Mouse (Mus musculus) adrenal gland, postnatal 14 days (tissue): ENCODE data around the gene Nr0b2. TPM values are rescaled to one million over a fixed set of nuclear protein-coding genes. Genes with fewer than 3 reads are reported as not detected.
"Not testable (repeated sequence)": the region's sequence is repeated elsewhere in the genome, so short reads cannot be mapped to it uniquely, and the experiment has no call there.

Experiments
- DNase-seq: peaks from one replicate; pipeline ENCODE4 v3.0.0; 2021; ENCODE audit warnings: mixed read lengths
- long read RNA-seq, 2 experiments: library from polyadenylated mRNA; stranded (forward); transcript quantifications; one replicate each; pipeline ENCODE4 v2.0.0; 2021
- total RNA-seq: library from RNA; stranded (reverse); gene quantifications from 2 replicates; pipeline ENCODE4 v1.2.3, GENCODE M21; 2021

Gene Nr0b2
- total RNA-seq, result 32.6 and 34.2 TPM in 2 replicates
- long read RNA-seq, experiment 1, transcript Nr0b2-201 (2 exons, 1,132 nt), result major isoform, 71 of 78 reads
- long read RNA-seq, experiment 1, partial matches to known transcripts, result 4 of 78 reads
- long read RNA-seq, experiment 1, other reads (novel, unspliced or antisense), result 3 of 78 reads
- long read RNA-seq, experiment 2, transcript Nr0b2-201 (2 exons, 1,132 nt), result major isoform, 50 of 63 reads
- long read RNA-seq, experiment 2, partial matches to known transcripts, result 0 of 63 reads
- long read RNA-seq, experiment 2, other reads (novel, unspliced or antisense), result 13 of 63 reads

DNA sequence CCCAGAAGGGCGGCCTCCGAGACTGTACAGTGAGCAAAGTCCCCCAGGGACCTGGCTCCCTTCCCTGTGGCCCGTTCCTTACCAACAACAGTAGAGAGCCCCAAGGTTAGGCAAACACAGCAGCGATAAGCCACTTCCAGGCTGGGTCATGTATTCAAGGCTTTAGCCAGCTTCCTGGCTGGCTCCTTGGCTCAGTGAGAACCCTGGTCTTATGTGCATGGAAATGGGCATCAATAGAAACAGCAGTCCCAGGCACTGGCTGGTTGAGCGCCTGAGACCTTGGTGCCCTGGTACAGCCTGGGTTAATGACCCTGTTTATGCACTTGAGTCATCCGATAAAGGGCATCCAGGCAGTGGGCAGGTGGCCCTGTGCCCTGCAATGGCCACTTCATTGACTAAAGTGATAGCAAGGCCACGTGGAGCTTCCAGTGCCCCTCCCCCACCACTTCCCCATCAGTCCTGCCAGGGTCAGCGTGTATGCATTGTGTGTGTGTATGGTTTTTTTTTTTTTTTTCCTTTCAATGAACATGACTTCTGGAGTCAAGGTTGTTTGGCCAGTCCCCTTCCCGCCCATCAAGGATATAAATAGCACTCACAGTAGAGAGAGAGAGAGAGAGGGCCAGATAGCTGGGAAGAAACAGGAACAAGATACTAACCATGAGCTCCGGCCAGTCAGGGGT lies at the start of gene Nr0b2:
Gene Nr0b2, plus strand, starts transcription at position 609 of the 680 bp plus-strand sequence.
- DNase-seq, result peak; percentile 85

DNA sequence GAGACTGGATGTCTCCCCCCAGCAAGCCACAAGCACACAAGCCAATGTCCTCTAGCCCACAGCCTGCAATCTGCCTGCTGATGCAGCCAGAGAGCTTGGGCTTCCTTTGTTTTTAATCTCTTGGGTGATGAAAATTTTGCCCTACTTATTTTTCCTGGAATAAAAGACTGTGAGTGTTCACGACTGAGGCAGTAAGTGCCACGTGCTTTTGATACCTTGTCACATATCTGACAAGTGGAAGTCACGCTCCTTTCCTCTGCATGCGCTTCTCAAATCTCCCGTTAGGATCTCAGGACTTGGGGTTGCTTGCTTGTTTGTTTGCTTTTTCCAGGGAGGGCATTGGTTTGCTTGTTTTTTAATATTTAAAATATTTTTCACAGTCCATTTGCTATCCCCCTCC lies 48.9 kb upstream of the Nr0b2 start:
- no peak for DNase-seq

DNA sequence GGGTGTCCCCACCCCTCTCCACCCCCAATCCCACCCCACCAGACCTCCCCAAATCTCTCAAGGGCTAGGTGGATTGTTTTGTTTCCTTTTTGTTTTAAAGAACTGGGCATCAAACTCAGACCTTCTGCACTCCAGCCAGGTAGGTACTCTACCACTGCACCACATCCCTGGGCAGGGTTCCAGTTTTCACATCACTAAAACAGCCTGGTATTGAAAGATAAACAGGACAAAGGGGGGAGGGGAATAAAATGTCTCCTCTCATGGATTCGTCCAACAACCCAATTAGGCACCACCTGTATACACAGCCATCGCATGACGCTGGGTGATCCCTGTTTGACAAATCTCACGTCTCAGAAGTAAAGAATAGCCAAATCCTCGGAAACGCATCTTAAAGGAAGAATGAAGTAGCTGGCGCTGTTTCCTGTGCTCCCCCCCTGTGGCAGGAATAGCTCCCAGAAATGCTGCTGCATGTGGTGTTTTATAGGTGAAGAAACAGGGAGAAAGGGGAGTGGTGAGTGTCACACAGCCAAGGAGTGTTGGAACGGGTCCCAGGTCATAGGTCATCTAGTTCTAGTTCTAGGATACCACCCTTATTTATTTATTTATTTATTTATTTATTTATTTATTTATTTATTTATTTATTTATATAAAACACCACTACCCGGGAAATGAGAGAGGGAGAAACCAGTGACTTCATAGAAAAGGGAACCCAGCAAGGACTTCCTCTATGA lies 48.3 kb upstream of the Nr0b2 start:
- DNase-seq, result no peak

DNA sequence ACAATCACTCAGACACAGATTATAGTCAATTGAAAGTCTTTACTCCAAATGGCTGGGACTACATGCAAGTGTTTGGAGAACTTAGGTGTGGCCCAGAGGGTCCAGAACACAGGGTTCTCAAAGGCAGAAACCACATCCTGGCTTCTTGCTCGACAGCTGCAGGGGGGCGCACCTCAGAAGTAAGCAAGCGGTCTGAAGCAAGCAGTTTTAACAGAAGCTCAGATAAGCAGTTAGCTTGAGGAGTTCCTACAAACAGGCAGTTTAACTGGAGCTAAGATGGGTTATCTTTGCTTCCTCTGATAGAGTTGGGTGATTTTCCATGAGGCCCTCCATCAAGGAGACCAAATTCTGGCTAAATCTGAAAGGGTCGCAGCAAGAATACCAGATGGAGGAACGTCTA lies 46.6 kb upstream of the Nr0b2 start:
- DNase-seq, result no peak

DNA sequence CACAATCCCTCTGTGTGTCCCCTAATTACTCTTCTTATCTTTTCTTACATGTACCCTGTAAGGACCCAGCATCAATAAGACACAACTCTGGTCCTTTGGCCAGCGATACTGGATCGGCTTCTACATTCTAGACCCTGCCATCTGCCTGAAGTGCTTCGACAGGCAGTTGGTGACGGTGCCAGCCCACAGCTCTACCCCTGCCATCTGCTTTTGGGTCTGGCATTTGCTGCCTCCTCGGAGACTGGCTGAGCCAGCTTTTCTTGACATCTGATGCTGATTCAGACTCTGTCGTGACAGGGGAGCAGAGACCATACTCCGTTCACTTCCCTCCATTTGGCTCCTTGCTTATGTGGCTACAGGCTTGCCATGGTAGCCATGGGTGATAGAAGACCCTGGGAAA lies 44.2 kb upstream of the Nr0b2 start:
- DNase-seq, result no peak

DNA sequence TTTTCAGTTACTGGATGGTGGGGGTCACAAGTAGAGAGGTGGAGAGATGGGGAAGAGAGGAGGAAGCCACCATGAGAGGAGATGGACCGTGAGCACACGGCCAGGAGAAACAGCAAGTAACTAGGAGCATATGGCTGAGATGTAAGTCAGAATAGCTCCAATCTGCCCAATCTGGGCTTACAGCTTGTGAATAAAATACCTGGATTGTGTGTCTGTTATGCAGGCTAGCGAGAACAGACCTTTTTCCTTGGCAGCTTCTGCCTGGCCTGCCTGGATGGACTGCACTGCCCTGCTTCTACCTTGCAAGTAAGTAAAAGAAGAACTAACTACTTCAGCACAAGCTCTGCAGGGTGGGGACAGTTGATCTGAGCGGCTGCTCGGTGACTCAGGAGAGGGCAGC lies 42.1 kb upstream of the Nr0b2 start:
- no peak for DNase-seq

DNA sequence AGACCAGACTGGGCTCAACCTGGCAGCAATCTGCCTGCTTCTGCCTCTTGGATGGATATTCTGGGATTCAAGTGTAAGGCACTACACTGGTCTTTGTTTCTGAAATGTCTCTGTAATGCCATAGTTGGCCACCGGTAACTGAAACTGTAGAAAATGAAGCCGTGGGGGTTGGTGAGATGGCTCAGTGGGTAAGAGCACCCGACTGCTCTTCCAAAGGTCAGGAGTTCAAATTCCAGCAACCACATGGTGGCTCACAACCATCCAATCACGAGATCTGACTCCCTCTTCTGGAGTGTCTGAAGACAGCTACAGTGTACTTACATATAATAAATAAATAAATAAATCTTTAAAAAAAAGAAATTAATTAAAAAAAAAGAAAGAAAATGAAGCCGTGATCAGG lies 40.7 kb upstream of the Nr0b2 start:
- not testable (repeated sequence) for DNase-seq

DNA sequence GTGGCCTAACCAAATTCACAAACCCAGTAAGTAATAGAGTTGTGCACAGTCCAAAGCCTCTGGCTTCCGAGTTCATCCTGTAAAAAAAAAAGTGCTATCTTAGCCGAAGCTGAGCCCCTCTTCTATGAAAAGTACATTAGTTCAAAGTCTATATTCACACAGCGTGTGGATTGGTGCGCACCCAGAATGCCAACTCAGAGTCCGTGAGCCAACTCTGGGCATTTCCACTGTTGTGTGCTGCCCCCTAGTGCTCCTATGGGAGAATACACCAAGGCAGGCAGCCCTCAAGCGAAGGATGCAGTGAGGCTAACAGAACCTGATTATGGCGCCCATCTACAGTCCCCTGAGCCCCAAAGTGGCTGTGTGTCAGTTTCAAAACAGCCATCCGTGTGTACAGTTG lies 40.2 kb upstream of the Nr0b2 start:
- DNase-seq, result peak; percentile 85

DNA sequence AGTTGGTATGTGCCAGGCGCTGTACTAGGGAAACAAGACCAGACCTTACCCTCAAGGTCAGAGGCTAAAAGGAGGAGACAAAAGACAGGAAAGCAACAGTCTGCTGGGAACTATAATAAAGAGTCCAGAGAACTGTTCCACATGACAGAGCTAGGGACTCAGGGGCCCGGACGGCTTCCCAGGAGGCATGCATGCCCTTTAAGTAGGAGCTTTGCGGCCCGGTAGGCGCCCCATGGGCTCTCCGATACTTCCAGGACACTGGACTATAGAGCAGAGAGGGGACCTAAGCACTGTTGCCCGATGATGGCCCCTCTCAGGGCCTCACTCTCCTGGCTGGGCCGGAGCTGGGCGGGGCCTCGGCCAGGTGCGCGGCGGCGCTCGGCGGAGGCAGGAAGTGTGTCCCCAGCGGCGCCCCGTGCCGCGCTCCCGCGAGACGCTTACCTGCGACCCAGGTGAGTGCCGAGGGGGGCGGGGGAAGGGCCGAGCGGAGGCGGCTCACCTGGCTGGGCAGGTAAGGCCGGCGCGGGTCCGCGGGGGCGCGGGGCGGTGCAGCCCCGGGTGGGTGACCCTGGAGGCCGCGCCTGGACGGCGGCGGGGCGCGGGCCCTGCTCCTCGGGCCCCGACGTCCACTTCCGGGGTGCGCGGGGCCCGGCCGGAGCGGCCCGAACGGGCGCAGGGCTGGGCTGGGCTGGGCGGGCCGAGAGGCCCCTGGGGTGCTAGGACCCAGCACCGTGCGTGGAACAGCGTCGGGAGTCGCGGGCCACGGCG lies 34.4 kb upstream of the Nr0b2 start, which contains the start of gene Kdf1:
Gene Kdf1, plus strand, starts transcription at position 363 of the 768 bp plus-strand sequence.
- DNase-seq, result peak; percentile 25

DNA sequence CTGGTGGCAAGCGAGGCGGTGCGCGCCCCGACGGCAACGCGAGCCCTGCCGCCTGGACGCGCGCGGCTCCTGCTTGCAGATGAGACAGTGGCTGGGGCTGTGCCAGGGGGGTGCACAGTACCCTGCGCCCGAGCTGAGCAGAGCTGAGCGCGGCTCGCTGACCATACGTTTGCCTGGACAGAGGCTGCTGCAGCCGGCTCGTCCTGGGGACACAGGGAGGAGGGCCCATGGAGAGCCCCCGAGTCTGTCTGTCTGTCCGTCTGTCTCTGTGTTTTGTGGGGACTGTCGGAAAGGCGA lies 33.9 kb upstream of the Nr0b2 start:
- DNase-seq, result peak; percentile 60

DNA sequence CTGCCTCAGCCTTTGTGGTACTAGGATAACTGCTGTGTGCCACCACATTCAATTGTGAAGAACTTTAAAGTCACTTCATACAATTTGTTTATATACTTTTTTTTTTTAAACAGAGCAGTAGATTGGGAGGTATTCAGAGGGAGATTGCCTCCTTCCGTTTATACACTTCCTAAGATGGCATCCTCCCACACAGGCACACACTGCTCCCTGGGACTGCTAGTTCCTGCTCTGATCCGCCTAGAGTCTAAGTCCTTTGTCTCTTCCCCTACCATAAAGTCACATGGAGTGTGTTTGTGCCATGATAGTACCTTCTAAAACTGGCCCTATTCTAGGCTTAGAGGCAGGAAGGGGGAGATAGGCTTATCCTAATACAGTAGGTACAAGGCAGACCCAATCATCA lies 31.7 kb upstream of the Nr0b2 start:
- DNase-seq, result no peak

DNA sequence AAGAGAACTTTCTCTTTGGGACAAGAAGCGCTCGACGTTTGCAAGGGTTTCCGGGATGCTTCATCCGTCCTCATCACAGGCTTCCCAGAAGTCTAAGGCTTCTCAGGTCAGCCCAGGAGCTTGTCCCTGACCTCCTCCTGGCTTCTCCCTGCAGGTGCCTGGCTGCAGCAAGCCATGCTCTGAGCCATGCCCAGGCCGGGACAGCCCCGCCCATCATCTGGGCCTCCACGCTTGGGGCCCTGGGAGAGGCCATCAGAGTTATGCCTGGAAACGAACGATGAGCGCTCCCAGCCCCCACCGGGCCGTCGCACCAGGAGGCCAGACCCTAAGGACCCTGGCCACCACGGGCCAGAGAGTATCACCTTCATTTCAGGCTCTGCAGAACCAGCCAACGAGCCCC lies 25.4 kb upstream of the Nr0b2 start:
- DNase-seq, result no peak

DNA sequence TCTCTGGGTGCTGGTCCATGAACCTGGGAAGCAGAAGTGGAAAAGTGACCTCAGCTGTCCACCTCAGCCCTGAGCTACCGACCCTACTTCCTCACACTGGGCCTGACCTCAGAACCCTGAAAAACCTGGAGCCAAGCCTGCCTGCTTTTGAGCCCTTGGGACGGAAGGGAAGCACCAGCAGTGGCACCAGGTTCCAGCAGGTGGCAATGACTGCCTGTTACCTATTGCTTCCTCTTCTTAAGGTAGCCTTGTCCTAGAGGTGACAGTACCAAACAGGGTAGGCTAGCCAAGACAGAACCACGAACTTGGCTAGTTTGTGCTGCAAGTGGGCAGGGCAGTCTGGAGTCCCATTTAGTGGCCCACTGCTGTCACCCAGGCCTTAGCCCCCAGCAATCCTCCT lies 20.4 kb upstream of the Nr0b2 start:
- no peak for DNase-seq

DNA sequence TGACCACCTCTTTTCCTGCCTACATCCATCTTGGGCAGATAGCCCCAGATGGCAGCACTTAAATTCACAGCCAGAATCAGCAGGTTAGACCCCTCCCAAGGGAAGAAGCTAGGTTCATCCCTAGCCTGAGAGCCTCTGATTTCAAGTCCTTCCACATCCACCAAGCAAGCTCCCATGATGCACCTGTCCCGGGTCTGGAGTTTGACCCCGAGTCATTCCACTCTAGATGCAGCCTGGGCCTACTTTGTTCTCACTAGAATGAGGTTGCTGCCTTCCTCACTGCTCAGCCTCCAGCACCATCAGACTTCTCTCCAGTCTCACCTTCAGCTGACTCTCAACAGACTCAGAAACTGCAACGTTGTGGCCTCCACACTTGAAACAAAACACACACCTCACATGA lies 17.1 kb upstream of the Nr0b2 start:
- no peak for DNase-seq

DNA sequence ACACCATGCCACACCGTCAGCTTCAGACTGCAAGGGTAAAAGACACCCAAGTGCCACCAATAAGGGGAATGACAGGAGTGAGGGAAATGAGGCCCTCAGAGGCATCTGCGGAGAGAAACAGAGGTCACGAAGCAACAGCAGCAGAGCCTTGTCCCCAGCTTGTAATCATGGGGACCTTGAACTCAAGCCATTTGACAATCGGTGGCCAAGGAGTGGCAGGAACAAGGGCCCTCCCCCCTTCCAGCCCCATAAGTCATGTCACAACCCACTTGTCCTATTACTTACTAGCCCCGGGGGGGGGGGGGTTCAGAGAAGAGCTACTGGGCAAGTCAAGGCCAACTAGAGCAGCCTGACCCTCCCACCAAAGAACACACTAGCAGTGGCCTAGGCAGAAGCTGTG lies 16.5 kb upstream of the Nr0b2 start:
- DNase-seq, result peak; percentile 79

DNA sequence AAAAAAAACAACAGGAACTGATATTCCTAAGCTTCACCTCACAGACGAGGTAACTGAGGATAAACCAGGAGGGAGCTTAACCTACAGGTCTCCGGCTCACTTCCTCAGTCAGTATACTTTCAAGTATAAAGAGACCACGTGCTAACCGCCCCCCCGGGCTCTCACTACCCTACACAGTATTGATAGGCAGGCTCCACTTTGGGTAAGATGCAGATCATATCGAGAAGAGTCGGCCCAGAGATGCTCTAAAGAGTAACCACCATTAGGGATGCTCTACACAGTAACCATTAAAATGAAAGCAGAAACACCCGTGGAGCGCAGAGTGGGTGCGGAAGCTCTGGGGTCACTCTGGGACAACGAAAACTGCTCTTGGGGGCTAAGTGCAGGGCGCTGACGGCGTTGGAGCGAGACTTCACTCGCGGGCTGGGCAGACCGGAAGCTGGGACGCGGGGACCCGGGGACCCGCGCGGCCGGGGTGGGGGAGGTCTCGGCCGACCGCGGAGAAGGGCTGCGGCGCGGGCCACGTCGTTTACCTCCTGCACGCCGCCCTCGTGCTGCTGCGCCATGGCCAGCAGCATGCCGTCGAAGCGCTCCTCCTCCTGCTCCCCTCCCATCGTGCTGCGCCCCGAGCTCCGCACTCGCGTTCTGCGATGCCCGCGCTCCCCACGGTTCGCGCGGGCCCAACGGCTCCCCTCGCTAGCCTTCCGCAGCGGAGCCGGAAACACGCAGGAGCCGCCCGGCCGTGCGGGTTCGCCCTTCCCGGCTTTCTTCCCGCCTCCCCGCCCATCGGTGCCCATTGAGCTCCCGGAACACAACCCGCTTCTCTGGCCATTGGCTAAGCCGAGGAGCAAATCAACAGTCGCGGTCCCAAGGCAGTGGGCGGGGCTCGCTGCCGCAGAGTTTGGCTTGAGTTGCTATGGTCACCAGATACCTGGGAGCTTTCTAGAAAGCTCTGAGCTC lies 7.6 kb upstream of the Nr0b2 start, which contains the start of gene Nudc:
Gene Nudc, minus strand, starts transcription at position 725 of the 960 bp plus-strand sequence.
- DNase-seq, result peak; percentile 98

DNA sequence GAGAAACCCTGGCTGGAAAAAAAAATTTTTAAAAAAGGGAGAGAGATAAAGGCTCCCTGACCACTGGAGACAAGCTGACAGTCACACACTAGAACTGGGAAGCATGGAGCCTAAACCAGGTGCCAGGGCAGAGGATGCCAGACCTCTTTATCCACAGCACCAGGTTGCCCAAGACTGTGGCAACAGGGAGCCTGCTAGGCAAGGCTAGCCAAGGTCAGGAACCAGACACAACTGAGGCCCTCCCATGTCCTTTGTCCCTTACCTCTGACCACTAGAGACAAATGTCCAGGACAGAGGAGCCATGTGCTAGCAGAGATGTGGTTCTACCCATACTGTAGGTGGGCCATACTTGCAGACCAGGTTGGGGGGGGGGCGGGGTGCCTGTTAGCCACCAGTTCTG lies 1.1 kb upstream of the Nr0b2 start:
- DNase-seq, result no peak

DNA sequence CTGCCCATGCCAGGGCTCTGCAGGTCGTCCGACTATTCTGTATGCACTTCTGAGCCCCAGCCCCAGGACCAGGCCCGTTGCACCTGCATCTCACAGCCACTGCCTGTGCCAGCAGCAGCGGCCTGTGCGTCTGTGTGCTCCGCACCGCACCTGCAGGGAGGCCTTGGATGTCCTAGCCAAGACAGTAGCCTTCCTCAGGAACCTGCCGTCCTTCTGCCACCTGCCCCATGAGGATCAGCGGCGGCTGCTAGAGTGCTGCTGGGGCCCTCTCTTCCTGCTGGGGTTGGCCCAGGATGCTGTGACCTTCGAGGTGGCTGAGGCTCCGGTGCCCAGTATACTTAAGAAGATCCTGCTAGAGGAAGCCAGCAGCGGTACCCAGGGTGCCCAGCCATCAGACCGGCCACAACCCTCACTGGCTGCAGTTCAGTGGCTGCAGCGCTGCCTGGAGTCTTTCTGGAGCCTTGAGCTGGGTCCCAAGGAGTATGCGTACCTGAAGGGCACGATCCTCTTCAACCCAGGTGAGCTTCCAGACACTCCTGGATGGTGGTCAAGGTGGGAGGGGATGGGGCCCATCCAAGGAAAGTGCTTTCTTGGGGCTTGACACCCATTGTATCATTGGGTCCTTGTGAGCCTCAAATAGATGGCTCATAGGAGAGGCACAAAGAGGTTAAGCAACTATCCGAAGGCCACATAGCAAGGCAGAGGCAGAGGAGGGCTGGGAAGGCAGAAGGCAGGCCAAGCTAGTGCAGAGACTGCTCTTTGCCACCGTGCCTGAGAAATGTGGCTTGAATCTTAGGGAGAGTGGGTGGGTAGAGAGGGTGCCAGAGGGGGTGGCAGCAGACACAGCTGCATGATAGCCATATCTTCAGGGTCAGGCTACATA lies 513 bp downstream of the Nr0b2 start:
- DNase-seq, result peak; percentile 39

DNA sequence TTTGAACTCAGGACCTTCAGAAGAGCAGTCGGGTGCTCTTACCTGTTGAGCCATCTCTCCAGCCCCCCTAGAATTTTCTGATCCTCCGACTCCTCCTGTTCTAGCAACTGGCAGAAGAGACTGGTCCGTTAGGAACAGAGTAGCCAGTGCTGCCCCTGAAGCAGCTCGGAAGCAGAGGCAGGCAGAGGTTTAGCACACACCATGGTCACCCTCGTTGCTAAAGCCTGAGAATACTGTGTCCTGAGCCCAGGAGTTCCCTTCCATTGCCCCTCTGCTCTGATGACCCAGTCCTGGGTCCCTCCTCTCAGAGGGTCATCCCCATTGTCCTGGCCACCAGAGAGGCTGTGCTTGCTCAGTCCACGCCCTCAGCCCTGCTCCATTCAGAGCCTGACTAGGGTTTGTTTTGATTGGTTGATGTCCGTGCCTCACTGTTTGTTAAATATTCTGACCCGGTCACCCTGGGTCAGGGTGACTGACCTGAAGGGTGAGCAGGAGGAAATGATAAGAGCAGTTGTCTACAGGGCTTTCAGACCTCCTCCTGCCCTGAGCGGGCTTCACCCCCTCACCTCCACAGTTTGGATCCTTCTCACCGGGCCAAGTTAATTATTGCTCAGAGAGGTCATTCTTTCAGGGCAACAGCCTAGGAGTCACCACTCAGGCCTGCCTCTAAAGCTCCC lies 4.0 kb downstream of the Nr0b2 start:
- DNase-seq, result no peak

DNA sequence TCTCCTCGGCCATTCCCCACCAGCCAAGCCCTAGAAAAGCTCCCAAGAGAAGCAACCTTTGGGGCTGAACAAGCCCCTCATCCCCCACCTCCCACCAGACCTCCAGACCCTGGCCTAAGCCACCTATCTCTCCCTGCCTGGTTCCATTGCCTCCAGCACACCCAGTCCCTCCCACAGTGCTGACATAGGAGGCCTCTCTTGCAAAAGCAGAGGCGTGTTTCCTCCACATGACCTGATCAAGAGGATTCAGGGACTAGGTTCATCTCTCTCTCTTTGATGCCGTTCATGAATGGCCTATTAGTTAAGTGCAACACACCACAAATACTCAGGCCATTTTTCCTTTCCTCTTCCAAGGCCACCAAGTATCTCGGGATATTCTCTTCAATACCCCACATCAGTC lies 6.7 kb downstream of the Nr0b2 start:
- no peak for DNase-seq
